Mouse (Mus musculus) lung, postnatal 0 days (tissue): Measurements from ENCODE around the gene Galnt7.

ENCODE experiments used
- CTCF ChIP-seq: IDR thresholded peaks from 2 replicates; pipeline ENCODE4 v1.5.1; 2016; ENCODE audit warnings: antibody characterized with exemption, mild to moderate bottlenecking
- EP300 ChIP-seq: IDR thresholded peaks from 2 replicates; pipeline ENCODE4 v1.6.1; 2016; ENCODE audit warnings: antibody characterized with exemption, mild to moderate bottlenecking, control low read depth

- TF ChIP-seq CTCF (no peak), EP300 (no peak)
These were observed 162.9 kb downstream of the Galnt7 start for GRCm38 (mm10) chr8:57489896-57490295.
